Mouse (Mus musculus) lung, adult 2 months (tissue): Measurements from ENCODE around the gene Isl1.

Experiments
- CTCF ChIP-seq: fragments of 200-500 bp; IDR thresholded peaks from 2 replicates; pipeline ENCODE4 v1.5.1; 2011; ENCODE audit warnings: mild to moderate bottlenecking, low read length, control low read depth; ENCODE audit not compliant: insufficient read depth
- POLR2A ChIP-seq: fragments of 200-500 bp; IDR thresholded peaks from 2 replicates; pipeline ENCODE4 v1.6.1; 2011; ENCODE audit warnings: low read depth, mild to moderate bottlenecking, control low read depth, low read length, borderline replicate concordance; ENCODE audit errors: extremely low read depth

DNA sequence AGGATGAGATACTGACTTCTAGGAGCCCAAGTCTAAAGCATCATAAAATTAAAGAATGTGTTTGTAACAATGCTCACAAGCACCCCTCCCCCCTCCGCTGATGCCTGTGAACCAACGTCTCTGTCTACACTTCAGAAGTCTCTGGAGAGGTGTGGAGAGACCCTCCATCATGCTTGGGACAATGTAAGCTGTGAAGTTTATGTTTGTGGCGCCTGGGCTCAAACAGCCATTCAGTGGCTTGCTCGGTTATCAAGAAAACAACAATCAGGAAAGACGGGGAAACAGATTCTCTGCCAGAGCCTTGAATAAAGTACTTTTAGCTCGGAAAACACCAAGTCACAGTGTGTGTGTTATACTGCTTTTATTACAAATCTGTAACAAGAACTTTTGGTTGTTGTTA lies 14.8 kb downstream of the Isl1 start:
- TF ChIP-seq CTCF: no peak
- TF ChIP-seq POLR2A: no peak
